Mouse (Mus musculus) liver, embryonic 13.5 days (tissue): ENCODE data around the gene Ifitm5. TPM values are rescaled to one million over a fixed set of nuclear protein-coding genes. Genes with fewer than 3 reads are reported as not detected.

Experiments used
- ATAC-seq: fragments of 200-750 bp; cut with Nextera tagmentation; 2 replicates; pipeline ENCODE4 v1.8.0; 2017; ENCODE audit warnings: low read depth, mild to moderate bottlenecking, moderate number of reproducible peaks, moderate library complexity
- DNase-seq: peaks from one replicate; pipeline ENCODE4 v3.0.0; 2022
- H3K27ac ChIP-seq: fragments of 300-500 bp; sonication (generic); 2 replicates; pipeline ENCODE4 v1.5.1; 2015; ENCODE audit warnings: moderate library complexity, mild to moderate bottlenecking, inconsistent platforms
- H3K27me3 ChIP-seq: fragments of 300-500 bp; sonication (generic); 2 replicates; pipeline ENCODE4 v1.6.1; 2015; ENCODE audit warnings: mild to moderate bottlenecking, inconsistent platforms
- H3K36me3 ChIP-seq: fragments of 300-500 bp; sonication (generic); 2 replicates; pipeline ENCODE4 v1.6.1; 2015; ENCODE audit warnings: mild to moderate bottlenecking, inconsistent platforms
- H3K4me1 ChIP-seq: fragments of 300-500 bp; sonication (generic); replicated peaks from 2 replicates; pipeline ENCODE4 v1.6.1; 2015; ENCODE audit warnings: inconsistent platforms
- H3K4me2 ChIP-seq: fragments of 300-500 bp; sonication (generic); 2 replicates; pipeline ENCODE4 v1.6.1; 2015; ENCODE audit warnings: inconsistent platforms, mild to moderate bottlenecking, moderate library complexity
- H3K4me3 ChIP-seq: fragments of 300-500 bp; sonication (generic); replicated peaks from 2 replicates; pipeline ENCODE4 v1.5.1; 2015; ENCODE audit warnings: mild to moderate bottlenecking, inconsistent platforms
- H3K9ac ChIP-seq: fragments of 300-500 bp; sonication (generic); 2 replicates; pipeline ENCODE4 v1.6.1; 2015; ENCODE audit warnings: mild to moderate bottlenecking, inconsistent platforms
- H3K9me3 ChIP-seq: fragments of 300-500 bp; sonication (generic); replicated peaks from 2 replicates; pipeline ENCODE4 v1.6.1; 2016; ENCODE audit warnings: inconsistent platforms
- WGBS: fragments of 180-500 bp; shearing (Covaris S2); methylation state at CpG from one replicate; pipeline ENCODE4 v1.1.7; 2015; ENCODE audit not compliant: insufficient replicate concordance; 5-methylcytosine and 5-hydroxymethylcytosine counted together
- polyA plus RNA-seq: library from polyadenylated mRNA; unstranded; fragments of >200 nt; fragmentation: Nextera tagmentation; extraction: Ambion mirVana; gene quantifications from 2 replicates; pipeline ENCODE4 v1.2.1, GENCODE M21; 2015

Gene Ifitm5
- polyA plus RNA-seq, 1 experiment from 2014 or later = 0.61 TPM

GRCm38 (mm10) chr7:140939669-140940171 is 10.4 kb downstream of the Ifitm5 start:
- Histone ChIP-seq H3K4me3 (no peak overlapping the region), H3K36me3 (0 out of 2 replicates have a peak, but pooled peaks cover 5% of the 10 kb centered on the region), H3K9ac (no peak overlapping the region), H3K27me3 (peaks cover 21% of the 10 kb centered on the region), H3K4me2 (no peak overlapping the region), H3K9me3 (no peaks in the 10 kb centered on the region), H3K4me1 (peaks cover 38% of the 10 kb centered on the region), H3K27ac (no peak overlapping the region)
- WGBS = 37% methylated on average over 8 of the region's 8 CpGs
- DNase-seq (no peak), ATAC-seq (no peak)

- Histone ChIP-seq H3K4me1 (peaks cover 37% of the 10 kb centered on the region), H3K27ac (no peak overlapping the region), H3K36me3 (0 out of 2 replicates have a peak, but pooled peaks cover 5% of the 10 kb centered on the region), H3K9me3 (no peaks in the 10 kb centered on the region), H3K4me2 (no peak overlapping the region), H3K4me3 (no peak overlapping the region), H3K9ac (no peak overlapping the region), H3K27me3 (peaks cover 27% of the 10 kb centered on the region)
- DNase-seq (no peak), ATAC-seq (no peak)
- WGBS = 37% methylated on average over 2 of the region's 2 CpGs
These were observed 11.2 kb downstream of the Ifitm5 start for GRCm38 (mm10) chr7:140938896-140939295.

- Histone ChIP-seq H3K27ac (no peak overlapping the region), H3K27me3 (peaks cover 27% of the 10 kb centered on the region), H3K9ac (no peak overlapping the region), H3K4me3 (no peak overlapping the region), H3K4me2 (no peak overlapping the region), H3K36me3 (0 out of 2 replicates have a peak, but pooled peaks cover 1% of the 10 kb centered on the region), H3K4me1 (peaks cover 33% of the 10 kb centered on the region), H3K9me3 (no peaks in the 10 kb centered on the region)
- DNase-seq (no peak), ATAC-seq (no peak)
- 32% methylated on average over 3 of the region's 3 CpGs for WGBS
These were observed 11.7 kb downstream of the Ifitm5 start for GRCm38 (mm10) chr7:140938436-140938835.

GRCm38 (mm10) chr7:140927181-140927580 is 22.9 kb downstream of the Ifitm5 start:
- Histone ChIP-seq H3K4me2 (no peak overlapping the region), H3K9me3 (no peaks in the 10 kb centered on the region), H3K27me3 (peaks cover 48% of the 10 kb centered on the region), H3K4me1 (peaks cover 11% of the 10 kb centered on the region), H3K4me3 (no peak overlapping the region), H3K36me3 (no peaks in the 10 kb centered on the region), H3K9ac (no peak overlapping the region), H3K27ac (no peak overlapping the region)
- WGBS = 72% methylated on average over 6 of the region's 6 CpGs
- ATAC-seq (no peak), DNase-seq (no peak)

- peaks cover 76% of the 10 kb centered on the region for H3K27me3 ChIP-seq
- WGBS = 24% methylated on average over 30 of the region's 30 CpGs
- peak overlapping the region; percentile 28 for H3K4me3 ChIP-seq
These were observed 26.9 kb downstream of the Ifitm5 start for GRCm38 (mm10) chr7:140923070-140923775.

GRCm38 (mm10) chr7:140922398-140923069 is 27.6 kb downstream of the Ifitm5 start:
- Histone ChIP-seq H3K27me3 (peaks cover 76% of the 10 kb centered on the region), H3K4me1 (peaks cover 44% of the 10 kb centered on the region), H3K4me2 (peak overlapping the region; percentile 58), H3K4me3 (peak overlapping the region; percentile 28), H3K9ac (no peak overlapping the region), H3K36me3 (no peaks in the 10 kb centered on the region), H3K27ac (no peak overlapping the region), H3K9me3 (no peaks in the 10 kb centered on the region)
- ATAC-seq (peak; percentile 25), DNase-seq (no peak)
- WGBS = 2% methylated on average over 49 of the region's 49 CpGs

More at GRCm38 (mm10) chr7:140923070-140923775, 26.9 kb downstream of the Ifitm5 start:
- Histone ChIP-seq H3K4me1 (peaks cover 44% of the 10 kb centered on the region), H3K9ac (no peak overlapping the region), H3K4me2 (peak overlapping the region; percentile 58), H3K36me3 (no peaks in the 10 kb centered on the region), H3K9me3 (no peaks in the 10 kb centered on the region), H3K27ac (no peak overlapping the region)
- DNase-seq = no peak
- ATAC-seq = no peak

- peaks cover 44% of the 10 kb centered on the region for H3K4me1 ChIP-seq
- H3K9me3 ChIP-seq = no peaks in the 10 kb centered on the region
- no peak overlapping the region for H3K4me2 ChIP-seq
- H3K4me3 ChIP-seq = 0 out of 2 replicates have a peak overlapping the region, but pooled peaks have one; percentile 28
- ATAC-seq (no peak), DNase-seq (no peak)
- no peak overlapping the region for H3K9ac ChIP-seq
- peaks cover 72% of the 10 kb centered on the region for H3K27me3 ChIP-seq
- H3K27ac ChIP-seq = no peak overlapping the region
- H3K36me3 ChIP-seq = no peaks in the 10 kb centered on the region
- WGBS = 30% methylated on average over 22 of the region's 22 CpGs
These were observed 28.7 kb downstream of the Ifitm5 start for GRCm38 (mm10) chr7:140921225-140921975.

- H3K36me3 ChIP-seq = no peaks in the 10 kb centered on the region
- H3K4me1 ChIP-seq = peaks cover 44% of the 10 kb centered on the region
- no peaks in the 10 kb centered on the region for H3K9me3 ChIP-seq
- ATAC-seq (no peak), DNase-seq (no peak)
- H3K9ac ChIP-seq = no peak within 1 kb of the TSS
- no peak within 1 kb of the TSS for H3K27ac ChIP-seq
- H3K27me3 ChIP-seq = peaks cover 64% of the 10 kb centered on the region
- 48% methylated on average over 8 of the region's 8 CpGs for WGBS
- no peak within 1 kb of the TSS for H3K4me2 ChIP-seq
- no peak within 1 kb of the TSS for H3K4me3 ChIP-seq
These were observed 29.6 kb downstream of the Ifitm5 start, which contains the start of gene Nlrp6 for GRCm38 (mm10) chr7:140920418-140921029. TSS of gene Nlrp6 (plus strand) at chr7:140920902.

- H3K36me3 ChIP-seq = no peaks in the 10 kb centered on the region
- ATAC-seq = no peak
- no peak overlapping the region for H3K9ac ChIP-seq
- H3K27ac ChIP-seq = no peak overlapping the region
- peaks cover 44% of the 10 kb centered on the region for H3K4me1 ChIP-seq
- WGBS = 22% methylated on average over 4 of the region's 4 CpGs
- no peak overlapping the region for H3K4me2 ChIP-seq
- no peak for DNase-seq
- peaks cover 58% of the 10 kb centered on the region for H3K27me3 ChIP-seq
- no peaks in the 10 kb centered on the region for H3K9me3 ChIP-seq
- no peak overlapping the region for H3K4me3 ChIP-seq
These were observed 30.2 kb downstream of the Ifitm5 start for GRCm38 (mm10) chr7:140919911-140920310.

- no peak overlapping the region for H3K4me2 ChIP-seq
- no peaks in the 10 kb centered on the region for H3K36me3 ChIP-seq
- H3K27ac ChIP-seq = no peak overlapping the region
- WGBS = 67% methylated on average over 8 of the region's 8 CpGs
- H3K4me3 ChIP-seq = no peak overlapping the region
- no peaks in the 10 kb centered on the region for H3K9me3 ChIP-seq
- H3K9ac ChIP-seq = no peak overlapping the region
- H3K4me1 ChIP-seq = peaks cover 14% of the 10 kb centered on the region
- no peak for ATAC-seq
- no peak for DNase-seq
- H3K27me3 ChIP-seq = peaks cover 3% of the 10 kb centered on the region; the same call in 1 of the 2 replicates
These were observed 35.9 kb downstream of the Ifitm5 start for GRCm38 (mm10) chr7:140914031-140914690.
